9 mouse cellular contexts compared by ENCODE assay signal in genomic region chr10:69889779-69890178, GRCm38 (mm10).
DNase-seq lines count a peak whose midpoint lies in the region.
"Had no signal": no experiment of that assay in that cellular context is flagged by ENCODE, and none has a peak within 500 bp of the region (broad histone marks: within the 10 kb centered on the region; RNA-seq: fewer than 3 reads in every experiment).

No protein-coding gene starts in this region.

- no peak overlapping the region for H3K4me3 ChIP-seq in midbrain, embryonic 10.5 days
- H3K4me3 ChIP-seq: liver, embryonic 13.5 days had no signal

- WGBS in midbrain, embryonic 10.5 days: 27% methylated on average over 6 of the region's 6 CpGs

- no peaks in the 10 kb centered on the region for H3K27me3 ChIP-seq in midbrain, embryonic 10.5 days (ENCODE audit: low read depth, poor library complexity, severe bottlenecking)
- H3K27me3 ChIP-seq: liver, embryonic 13.5 days had no signal

- H3K9me3 ChIP-seq in midbrain, embryonic 10.5 days (replicated peaks): no peaks in the 10 kb centered on the region
- H3K9me3 ChIP-seq: liver, embryonic 13.5 days had no signal

- peaks cover 9% of the 10 kb centered on the region for H3K36me3 ChIP-seq in midbrain, embryonic 10.5 days
- H3K36me3 ChIP-seq: liver, embryonic 13.5 days had no signal

- no peak overlapping the region for H3K27ac ChIP-seq in midbrain, embryonic 10.5 days (replicated peaks)
- H3K27ac ChIP-seq: liver, embryonic 13.5 days had no signal

- H3K4me1 ChIP-seq in midbrain, embryonic 10.5 days: 0 out of 2 replicates have a peak, but pooled peaks cover 3% of the 10 kb centered on the region

- DNase-seq in cerebellum, adult 18-20 months: peak; percentile 30 to 68
- DNase-seq in cerebellum, adult 11-12 months: no peak
- DNase-seq in layer of hippocampus, adult 11-12 months (ENCODE audit: low spot score): peak; percentile 41
- no peak for DNase-seq in layer of hippocampus, adult 8-10 months (ENCODE audit: low spot score in 2 of 2)
- peak; percentile 50 for DNase-seq in ES-CJ7 (ENCODE audit: low read depth, low spot score)
- DNase-seq in forelimb bud, embryonic 11.5 days (ENCODE audit: low read depth, low spot score): peak; percentile 48
- DNase-seq in retina, postnatal 1 day: peak; percentile 62
- no peak for DNase-seq in midbrain, embryonic 10.5 days (ENCODE audit: low spot score)
- DNase-seq: liver, embryonic 13.5 days had no signal

Comparison
In these comparisons a context has a peak if more than half of its experiments do, and no peak if none do; other contexts are left out.
1. DNase-seq: peak in cerebellum, adult 18-20 months (2 of 2), layer of hippocampus, adult 11-12 months (single experiment), ES-CJ7 (single experiment), forelimb bud, embryonic 11.5 days (single experiment) and retina, postnatal 1 day (single experiment); none in cerebellum, adult 11-12 months (single experiment), layer of hippocampus, adult 8-10 months (0 of 2) and midbrain, embryonic 10.5 days (single experiment).